8 mouse cellular contexts compared by ENCODE assay signal in the genomic region with DNA sequence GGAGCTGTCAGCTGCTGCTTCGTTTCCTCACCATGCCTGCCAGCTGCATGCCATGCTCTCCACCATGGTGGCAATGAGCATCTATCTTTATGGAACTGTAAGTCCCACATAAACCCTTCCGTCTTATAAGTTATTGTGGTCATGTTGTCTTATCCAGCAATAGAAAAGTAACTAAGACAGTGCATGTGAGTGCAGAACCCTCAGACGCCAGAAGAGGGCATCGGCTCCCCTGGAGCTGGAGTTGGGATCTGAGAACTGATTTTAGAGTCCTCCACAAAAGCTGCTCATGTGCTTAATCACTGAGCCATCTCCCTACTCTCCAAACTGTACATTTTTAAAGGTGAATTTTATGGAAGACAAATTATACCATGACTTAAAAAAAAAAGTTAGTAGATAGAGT. TPM values are rescaled to one million over a fixed set of nuclear protein-coding genes. Genes with fewer than 3 reads are reported as not detected.
A peak's percentile ranks its signal among the peaks of the same experiment; 100 is the strongest.
DNase-seq lines count a peak whose midpoint lies in the region; ATAC-seq and TF ChIP-seq lines count a peak whose summit lies in the region.

No protein-coding gene starts in this region.

- no peaks in the 10 kb centered on the region for H3K36me3 ChIP-seq in heart, embryonic 11.5 days (ENCODE audit: control insufficient read depth, insufficient read depth, low read length)
- no peaks in the 10 kb centered on the region for H3K36me3 ChIP-seq in thymus, adult 2 months (ENCODE audit: control insufficient read depth, insufficient read depth, low read length)

- 59% methylated on average over 4 of the region's 4 CpGs for WGBS in heart, embryonic 11.5 days (ENCODE audit: insufficient replicate concordance)
- 67% methylated on average over 4 of the region's 4 CpGs for WGBS in thymus, adult 2 months

- no peak for TF ChIP-seq POLR2A in thymus, adult 2 months (IDR thresholded peaks at IDR 0.05; ENCODE audit: control insufficient read depth, extremely low read depth, insufficient read depth, low read length, poor library complexity)

- no peak for TF ChIP-seq CTCF in thymus, adult 2 months (IDR thresholded peaks at IDR 0.05; ENCODE audit: borderline replicate concordance, control insufficient read depth, extremely low read depth, insufficient read depth, low read length, poor library complexity)

- no peaks in the 10 kb centered on the region for H3K27me3 ChIP-seq in heart, embryonic 11.5 days (ENCODE audit: control insufficient read depth, insufficient read depth, low read length)
- H3K27me3 ChIP-seq in thymus, adult 2 months (ENCODE audit: control insufficient read depth, insufficient read depth, low read length): no peaks in the 10 kb centered on the region

- H3K4me1 ChIP-seq in heart, embryonic 11.5 days (ENCODE audit: control insufficient read depth, insufficient read depth, low read length): no peaks in the 10 kb centered on the region
- peaks cover 23% of the 10 kb centered on the region for H3K4me1 ChIP-seq in thymus, adult 2 months (replicated peaks; ENCODE audit: control insufficient read depth, insufficient read depth, low read length)

- H3K9me3 ChIP-seq in heart, embryonic 11.5 days (replicated peaks; ENCODE audit: control insufficient read depth, low read length): no peaks in the 10 kb centered on the region

- DNase-seq in heart, adult 18-20 months: peak; percentile 53 to 70
- peak; percentile 59 for DNase-seq in thymus, adult 2 months
- DNase-seq in thymus, adult 18-20 months: no peak
- peak; percentile 19 for DNase-seq in embryo, embryonic 11 days
- DNase-seq in lung, postnatal 14 days: peak; percentile 76
- no peak for DNase-seq in frontal cortex, postnatal 36 days (ENCODE audit: low spot score in 2 of 2)
- no peak for DNase-seq in neural tube, embryonic 10.5 days (ENCODE audit: extremely low spot score, low spot score)

- H3K9ac ChIP-seq in heart, embryonic 11.5 days (ENCODE audit: low read depth, low read length): no peak overlapping the region

- no peak overlapping the region for H3K4me3 ChIP-seq in heart, embryonic 11.5 days (ENCODE audit: low read depth, low read length)
- no peak overlapping the region for H3K4me3 ChIP-seq in thymus, adult 2 months (ENCODE audit: control insufficient read depth, insufficient read depth, low read length)

- no peak overlapping the region for H3K4me2 ChIP-seq in heart, embryonic 11.5 days

- ATAC-seq in heart, embryonic 11.5 days (replicated peaks; ENCODE audit: insufficient number of reproducible peaks, low FRiP score, low TSS enrichment): no peak

- H3K27ac ChIP-seq in heart, embryonic 11.5 days (ENCODE audit: low read depth, low read length): no peak overlapping the region
- no peak overlapping the region for H3K27ac ChIP-seq in thymus, adult 2 months (ENCODE audit: control insufficient read depth, insufficient read depth, low read length)

RNA-seq across cellular contexts. Expression of a gene that starts 14.1 kb away (rescaled TPM):
- total RNA-seq in heart, adult 18-20 months (2021): 10 to 100 TPM; 10.0 to 10.5 TPM
- 6.7 and 6.9 TPM in 2 replicates for polyA plus RNA-seq in heart, embryonic 11.5 days (2014; fragmentation: Nextera tagmentation; extraction: Ambion mirVana)
- polyA plus RNA-seq in thymus, adult 2 months (2012; rRNA removed): 0.43 and 0.69 TPM in 2 replicates

RNA-seq across cellular contexts. Expression of a gene that starts 43.6 kb away (rescaled TPM):
- 10 to 100 TPM; 25.9 to 26.1 TPM for total RNA-seq in heart, adult 18-20 months (2021)
- polyA plus RNA-seq in heart, embryonic 11.5 days (2014; fragmentation: Nextera tagmentation; extraction: Ambion mirVana): 14.4 TPM in 2 replicates
- 47.8 and 49.1 TPM in 2 replicates for polyA plus RNA-seq in thymus, adult 2 months (2012; rRNA removed)

RNA-seq across cellular contexts. Expression of a gene that starts 52.6 kb away (rescaled TPM):
- under 1 TPM in 1 of 2 experiments, not detected in 1; 0.18 TPM for total RNA-seq in heart, adult 18-20 months (2021)
- polyA plus RNA-seq in heart, embryonic 11.5 days (2014; fragmentation: Nextera tagmentation; extraction: Ambion mirVana): 0.24 and 0.27 TPM in 2 replicates
- 2.8 and 2.9 TPM in 2 replicates for polyA plus RNA-seq in thymus, adult 2 months (2012; rRNA removed)

Comparison
In these comparisons a context has a peak if more than half of its experiments do, and no peak if none do; other contexts are left out.
1. DNase-seq: peak in heart, adult 18-20 months (2 of 2), thymus, adult 2 months (single experiment), embryo, embryonic 11 days (single experiment) and lung, postnatal 14 days (single experiment); none in thymus, adult 18-20 months (0 of 2), frontal cortex, postnatal 36 days (0 of 2) and neural tube, embryonic 10.5 days (single experiment).